Mouse (Mus musculus): ENCODE results near the gene Nod2. TPM values are rescaled to one million over a fixed set of nuclear protein-coding genes. Genes with fewer than 3 reads are reported as not detected.
"Not testable (repeated sequence)": the region's sequence is repeated elsewhere in the genome, so short reads cannot be mapped to it uniquely, and the experiment has no call there.

Nod2 gene
- total RNA-seq, 2 experiments from 2014 or later, result 0.66 to 0.89 TPM

- intact Hi-C loops (cut with DNase I), result loop anchor here (5.0 kb wide), 1 partner anchor 69 kb away; the partner anchor contains the start of gene Cyld
- DNase-seq, result peak; percentile 39
Observed at GRCm38 (mm10) chr8:88628001-88628774, 18.9 kb upstream of the Nod2 start.

- intact Hi-C loops (cut with DNase I), result no loop called here
Observed at GRCm38 (mm10) chr8:88630225-88630624, 16.9 kb upstream of the Nod2 start.

GRCm38 (mm10) chr8:88631081-88631480 lies 16.0 kb upstream of the Nod2 start:
- intact Hi-C loops (cut with DNase I), result no loop called here

More at GRCm38 (mm10) chr8:88630225-88630624, 16.9 kb upstream of the Nod2 start:
- no peak for DNase-seq

DNA sequence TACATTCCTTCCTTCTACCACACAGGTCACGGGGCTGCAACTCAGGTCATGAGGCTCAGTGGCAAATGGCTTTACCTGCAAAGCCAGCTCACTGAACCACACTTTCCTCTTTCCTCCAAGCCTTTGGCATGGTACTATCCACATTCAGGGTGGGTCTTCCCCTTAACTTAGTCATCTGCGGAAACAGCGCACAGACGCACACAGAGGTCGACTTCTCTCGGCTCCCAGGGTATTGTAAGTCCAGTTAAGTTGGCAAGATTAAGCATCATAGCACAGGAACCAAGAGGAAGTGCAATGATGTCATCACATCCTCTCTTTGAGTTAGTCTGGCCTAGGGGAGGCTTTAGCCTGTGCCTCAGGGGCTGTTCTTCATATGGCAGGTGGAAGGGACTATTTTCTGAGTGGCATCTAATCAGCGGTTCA lies 13.8 kb upstream of the Nod2 start:
- DNase-seq, result no peak
- intact Hi-C loops (cut with DNase I), result no loop called here

More at GRCm38 (mm10) chr8:88631081-88631480, 16.0 kb upstream of the Nod2 start:
- peak; percentile 53 for DNase-seq

DNA sequence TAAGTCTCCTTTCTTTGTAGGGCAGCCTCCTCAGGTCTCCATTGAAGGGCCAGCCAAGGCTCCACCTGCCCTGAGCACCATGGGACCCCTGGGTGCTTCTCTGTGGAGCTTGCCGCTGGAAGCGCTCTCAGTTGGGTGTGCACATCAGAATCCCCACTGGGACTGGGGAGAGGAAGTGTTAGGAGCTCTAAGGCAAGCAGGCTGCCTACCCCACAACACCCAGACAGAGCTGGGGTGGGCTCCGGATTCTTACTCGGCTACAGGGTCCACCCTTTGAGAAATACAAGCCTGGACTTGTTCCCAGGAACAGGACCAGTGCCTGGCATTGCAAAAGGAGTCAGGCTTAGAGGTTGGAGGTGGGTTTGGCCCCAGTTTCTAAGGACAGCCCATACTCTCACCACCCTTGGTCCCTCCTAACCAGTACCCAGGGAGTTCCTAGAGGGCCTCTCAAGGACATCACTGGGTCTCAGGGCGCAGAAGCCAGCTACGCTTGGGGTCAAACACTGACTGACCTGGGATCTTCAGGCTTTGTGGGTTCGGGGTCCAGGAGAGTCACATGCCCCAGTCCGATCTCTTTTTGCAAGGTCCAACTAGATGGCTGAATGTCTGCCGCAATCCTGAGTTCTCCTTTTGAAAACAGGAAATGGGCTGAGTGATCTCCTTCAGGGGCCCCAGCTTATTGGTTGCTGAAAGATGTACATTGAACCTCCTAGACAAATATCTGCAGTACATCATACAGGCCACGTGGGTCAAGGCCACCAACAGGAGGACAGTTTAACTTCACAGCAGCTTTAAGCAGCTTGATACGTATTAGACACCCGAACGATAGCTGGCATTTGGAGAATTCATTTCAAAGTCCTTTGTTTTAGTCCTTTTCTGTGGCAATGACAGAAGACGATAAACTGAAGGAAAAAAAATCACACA lies 11.4 kb upstream of the Nod2 start, which contains the start of gene Snx20:
Snx20 (minus strand) TSS at position 655 of the 924 bp plus-strand sequence.
- intact Hi-C loops (cut with DNase I), result no loop called here
- DNase-seq, result no peak

DNA sequence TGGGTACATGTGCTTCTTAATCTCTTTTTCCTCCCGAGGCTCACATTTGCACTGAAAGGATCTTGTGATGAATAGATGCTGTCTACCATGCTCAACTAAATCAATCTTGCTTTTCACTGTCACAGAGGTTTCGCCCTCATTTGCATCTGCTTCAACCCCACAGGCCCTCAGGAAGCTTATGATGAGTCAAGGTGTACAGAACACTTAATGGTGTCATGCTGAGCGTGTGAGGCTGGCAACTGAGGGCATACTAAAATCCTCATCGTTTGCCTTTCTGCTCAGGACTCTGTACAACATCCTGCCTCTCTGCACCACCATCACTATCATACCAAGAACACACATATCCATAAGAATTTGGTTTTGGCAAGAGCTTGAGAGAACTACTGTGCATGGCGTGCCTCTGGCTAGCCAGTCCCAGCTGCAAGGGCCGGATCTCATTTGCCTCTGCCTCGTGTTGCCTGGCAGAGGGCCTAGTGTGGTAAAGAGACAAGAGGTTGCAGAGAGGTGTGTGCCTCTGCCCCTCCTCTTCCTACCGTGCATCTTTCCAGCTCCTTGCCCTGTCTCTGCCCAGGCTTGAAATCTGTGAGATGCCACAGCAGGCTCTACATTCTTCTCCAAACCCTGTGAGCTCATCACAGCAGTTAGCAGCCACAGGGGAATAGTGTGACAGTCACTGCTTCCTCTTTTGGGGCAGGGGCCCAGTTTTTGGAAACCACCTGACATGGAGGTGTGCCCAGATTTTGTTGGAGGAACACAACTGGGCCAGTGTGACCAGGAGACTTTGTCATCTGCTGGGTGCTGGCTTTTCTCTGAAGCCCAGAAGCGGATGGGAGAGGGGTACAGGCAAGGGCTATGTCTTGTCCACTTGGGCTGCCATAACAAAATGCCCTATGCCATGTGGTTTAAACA lies 9.8 kb upstream of the Nod2 start:
- intact Hi-C loops (cut with DNase I), result no loop called here
- DNase-seq, result no peak

GRCm38 (mm10) chr8:88638908-88639307 lies 8.2 kb upstream of the Nod2 start:
- intact Hi-C loops (cut with DNase I), result no loop called here
- DNase-seq, result no peak

DNA sequence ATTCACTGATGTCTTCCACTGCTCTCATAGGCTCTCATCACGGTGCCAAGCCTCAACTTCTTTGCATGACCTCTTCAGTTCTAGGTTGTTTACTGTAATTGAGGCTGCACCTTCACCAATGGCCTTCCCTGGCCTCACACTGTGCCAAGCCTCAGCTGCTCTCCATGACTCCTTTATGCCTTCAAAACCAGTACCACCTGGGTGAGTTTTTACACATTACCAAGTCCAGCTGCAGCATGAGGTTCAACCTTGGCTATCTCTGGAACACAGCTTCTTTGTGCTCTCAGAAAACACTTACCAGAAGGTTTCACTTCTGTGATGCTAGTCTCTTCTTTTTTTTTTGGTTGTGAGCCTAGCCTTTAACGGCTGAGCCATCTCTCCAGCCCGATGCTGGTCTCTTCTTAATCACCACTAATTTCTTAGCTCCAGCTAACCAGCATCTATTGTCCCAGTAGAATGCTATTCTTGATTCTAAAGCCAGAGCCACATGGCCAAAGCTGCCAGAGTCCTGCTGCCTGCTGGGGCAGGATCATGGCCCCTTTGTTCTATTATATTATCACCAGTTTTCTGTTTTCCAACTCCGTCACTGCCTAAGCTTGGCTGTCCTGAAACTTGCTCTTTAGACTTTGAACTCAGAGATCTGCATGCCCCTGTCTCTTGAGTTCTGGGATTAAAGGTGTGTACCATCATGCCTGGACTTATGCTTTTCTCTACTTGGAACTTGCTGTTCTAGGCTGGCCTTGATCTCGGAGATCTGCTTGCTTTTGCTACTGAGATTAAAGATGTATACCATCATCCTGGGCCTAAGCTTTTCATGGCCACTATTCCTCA lies 4.2 kb upstream of the Nod2 start:
- intact Hi-C loops (cut with DNase I), result no loop called here
- DNase-seq, result no peak

GRCm38 (mm10) chr8:88648322-88648721 lies 1.2 kb downstream of the Nod2 start:
- DNase-seq, result no peak
- intact Hi-C loops (cut with DNase I), result no loop called here

GRCm38 (mm10) chr8:88650016-88650708 lies 3.0 kb downstream of the Nod2 start:
- intact Hi-C loops (cut with DNase I), result no loop called here
- no peak for DNase-seq

GRCm38 (mm10) chr8:88651122-88651521 lies 4.0 kb downstream of the Nod2 start:
- intact Hi-C loops (cut with DNase I); DNase-seq: not testable (repeated sequence)

DNA sequence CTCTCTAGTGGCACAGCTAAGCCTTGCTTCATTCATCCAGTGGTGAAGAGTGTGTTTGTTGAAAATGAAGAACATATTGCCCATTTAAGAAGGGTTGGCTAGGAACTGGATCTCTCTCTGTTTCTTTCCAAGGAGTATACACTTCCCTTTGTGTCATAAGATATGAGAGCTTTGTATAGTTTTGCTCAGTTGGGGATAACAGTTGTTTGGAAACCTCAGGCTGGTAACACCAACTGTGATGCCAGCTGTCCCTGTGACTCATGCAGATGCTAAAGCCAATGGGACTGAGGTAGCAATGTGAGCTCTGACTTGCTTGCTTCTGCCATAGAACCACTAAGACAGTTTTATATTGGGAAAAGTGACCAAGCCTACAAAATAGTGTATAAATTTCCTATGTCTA lies 8.2 kb downstream of the Nod2 start:
- no peak for DNase-seq

DNA sequence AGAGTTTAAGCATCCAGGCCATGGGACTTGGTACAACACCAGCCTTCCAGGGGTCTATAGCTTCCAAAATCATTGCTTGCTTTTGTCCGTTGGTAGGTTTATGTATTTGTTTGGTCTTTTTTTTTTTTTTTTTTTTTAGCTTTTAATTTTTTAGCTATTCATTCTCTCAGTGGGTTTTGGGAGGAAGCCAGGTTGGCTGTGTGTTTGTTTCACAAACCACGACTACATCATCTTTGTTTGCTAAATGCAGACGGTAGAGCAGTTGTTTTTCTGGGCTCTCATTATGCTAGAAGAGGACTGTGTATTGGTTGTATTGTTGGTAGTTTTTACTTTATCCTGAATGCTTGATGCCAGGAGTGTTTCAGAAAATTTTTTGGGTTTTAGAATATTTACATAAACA lies 12.8 kb downstream of the Nod2 start:
- no peak for DNase-seq
- intact Hi-C loops (cut with DNase I), result no loop called here

More for the DNA sequence above, 8.2 kb downstream of the Nod2 start:
- intact Hi-C loops (cut with DNase I), result no loop called here

GRCm38 (mm10) chr8:88662401-88662821 lies 15.3 kb downstream of the Nod2 start:
- intact Hi-C loops (cut with DNase I), result no loop called here
- no peak for DNase-seq

- intact Hi-C loops (cut with DNase I), result no loop called here
- no peak for DNase-seq
Observed at GRCm38 (mm10) chr8:88664121-88664520, 17.0 kb downstream of the Nod2 start.

DNA sequence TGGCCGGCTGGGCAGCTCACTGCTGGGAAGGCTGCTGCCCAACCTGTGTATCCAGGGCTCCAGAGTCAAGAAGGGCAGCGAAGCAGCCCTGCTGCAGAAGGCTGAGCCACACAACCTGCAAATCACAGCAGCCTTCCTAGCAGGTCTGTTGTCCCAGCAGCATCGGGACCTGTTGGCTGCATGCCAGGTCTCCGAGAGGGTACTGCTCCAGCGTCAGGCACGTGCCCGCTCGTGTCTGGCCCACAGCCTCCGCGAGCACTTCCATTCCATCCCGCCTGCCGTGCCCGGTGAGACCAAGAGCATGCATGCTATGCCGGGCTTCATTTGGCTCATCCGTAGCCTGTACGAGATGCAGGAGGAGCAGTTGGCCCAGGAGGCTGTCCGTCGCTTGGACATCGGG lies 17.8 kb downstream of the Nod2 start:
- DNase-seq, result peak; percentile 68
- intact Hi-C loops (cut with DNase I), result no loop called here

- no peak for DNase-seq
- intact Hi-C loops (cut with DNase I), result no loop called here
Observed at GRCm38 (mm10) chr8:88666435-88666834, 19.3 kb downstream of the Nod2 start.

DNA sequence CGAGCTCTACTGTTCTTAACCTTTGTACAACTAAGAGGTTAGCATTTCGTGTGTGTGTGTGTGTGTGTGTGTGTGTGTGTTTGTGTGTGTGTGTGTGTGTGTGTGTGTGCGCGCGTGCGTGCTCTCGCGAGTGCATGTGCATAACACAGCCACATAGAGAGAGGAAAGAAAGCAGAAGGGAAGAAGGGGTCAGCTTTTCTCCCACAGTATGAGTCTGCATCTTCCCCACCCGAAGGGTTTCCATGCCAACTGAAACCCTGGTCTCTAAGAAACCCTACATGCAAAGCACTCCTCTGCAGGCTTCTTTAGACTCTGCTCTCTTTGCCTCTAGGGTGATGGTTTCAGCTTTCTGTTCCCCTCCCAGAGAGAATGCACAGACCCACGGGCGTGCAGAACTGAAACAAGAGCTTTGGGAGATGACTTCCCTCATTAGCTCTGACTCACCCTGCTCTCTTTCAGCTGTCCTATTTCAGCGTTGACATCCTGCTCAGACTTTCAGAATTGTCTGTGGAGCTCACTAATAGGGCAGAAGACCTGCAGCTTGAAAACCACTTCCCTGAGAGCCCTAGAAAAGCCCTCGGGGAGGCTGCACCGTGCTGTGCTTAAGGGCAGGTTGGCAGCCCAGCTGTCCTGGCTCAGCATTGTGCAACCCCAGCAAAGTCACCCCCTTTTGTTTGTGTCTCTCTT lies 21.4 kb downstream of the Nod2 start:
- DNase-seq, result no peak
- intact Hi-C loops (cut with DNase I), result no loop called here

Measured in left cerebral cortex, postnatal 4 days (tissue).